Mouse (Mus musculus): ENCODE results near the gene Hsp90b1. TPM values are rescaled to one million over a fixed set of nuclear protein-coding genes. Genes with fewer than 3 reads are reported as not detected.

Hsp90b1 gene
- polyA plus RNA-seq (2015; fragmentation: Nextera tagmentation; extraction: Ambion mirVana) = 279 and 302 TPM in 2 replicates

- peak within 1 kb of the TSS; percentile 82 for H3K4me2 ChIP-seq (ENCODE audit: low read length)
- peaks cover 37% of the 10 kb centered on the region for H3K4me1 ChIP-seq (replicated peaks; ENCODE audit: control insufficient read depth, insufficient read depth, low read length)
- H3K36me3 ChIP-seq (ENCODE audit: control insufficient read depth, insufficient read depth) = peaks cover 19% of the 10 kb centered on the region
- peak within 1 kb of the TSS; percentile 98 for H3K27ac ChIP-seq (ENCODE audit: low read length)
- H3K27me3 ChIP-seq (replicated peaks; ENCODE audit: control insufficient read depth, insufficient read depth, low read length) = no peaks in the 10 kb centered on the region
- peak within 1 kb of the TSS; percentile 75 for H3K4me3 ChIP-seq (replicated peaks; ENCODE audit: low read length)
- peak within 1 kb of the TSS; percentile 86 for H3K9ac ChIP-seq (replicated peaks; ENCODE audit: low read depth, low read length)
- ATAC-seq = peak; percentile 96
- H3K9me3 ChIP-seq (ENCODE audit: control insufficient read depth, low read length) = no peaks in the 10 kb centered on the region
- under 1% methylated on average over 51 of the region's 51 CpGs for WGBS
Observed at GRCm38 (mm10) chr10:86705318-86705921, at the start of gene Hsp90b1, which contains the start of gene Ttc41. Gene Hsp90b1 (minus strand): TSS chr10:86705509. Gene Ttc41 (plus strand): TSS chr10:86705811.

DNA sequence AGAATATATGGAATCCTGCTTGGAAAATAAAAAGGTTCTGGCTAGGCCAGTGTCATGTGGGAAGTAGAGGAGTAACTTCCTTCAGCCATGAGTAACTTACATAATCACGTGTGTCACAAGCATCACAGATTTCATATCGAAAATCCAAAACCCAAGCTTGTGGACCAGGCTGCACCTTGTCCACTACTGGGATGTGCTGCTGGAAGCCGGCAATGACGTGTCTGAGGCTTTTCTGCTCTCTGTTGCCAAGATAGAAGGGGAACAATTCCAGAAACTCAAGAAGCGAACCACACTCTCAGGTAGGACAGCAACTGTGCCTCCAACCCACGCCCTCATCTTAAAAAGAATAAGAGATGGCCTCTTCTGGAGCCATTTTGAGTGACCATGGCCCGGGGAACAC is 39.0 kb upstream of the Hsp90b1 start:
- Histone ChIP-seq H3K4me1 (replicated peaks; ENCODE audit: control insufficient read depth, insufficient read depth, low read length) (no peaks in the 10 kb centered on the region), H3K27me3 (replicated peaks; ENCODE audit: control insufficient read depth, insufficient read depth, low read length) (no peaks in the 10 kb centered on the region), H3K4me2 (ENCODE audit: low read length) (no peak overlapping the region), H3K9ac (replicated peaks; ENCODE audit: low read depth, low read length) (no peak overlapping the region), H3K9me3 (ENCODE audit: control insufficient read depth, low read length) (no peaks in the 10 kb centered on the region), H3K36me3 (ENCODE audit: control insufficient read depth, insufficient read depth) (no peaks in the 10 kb centered on the region), H3K27ac (ENCODE audit: low read length) (no peak overlapping the region), H3K4me3 (replicated peaks; ENCODE audit: low read length) (no peak overlapping the region)
- ATAC-seq = no peak
- WGBS = 89% methylated on average over 7 of the region's 7 CpGs

GRCm38 (mm10) chr10:86742918-86743317 is 37.6 kb upstream of the Hsp90b1 start:
- Histone ChIP-seq H3K9ac (replicated peaks; ENCODE audit: low read depth, low read length) (no peak overlapping the region), H3K36me3 (ENCODE audit: control insufficient read depth, insufficient read depth) (no peaks in the 10 kb centered on the region), H3K27me3 (replicated peaks; ENCODE audit: control insufficient read depth, insufficient read depth, low read length) (no peaks in the 10 kb centered on the region), H3K27ac (ENCODE audit: low read length) (no peak overlapping the region), H3K4me1 (replicated peaks; ENCODE audit: control insufficient read depth, insufficient read depth, low read length) (no peaks in the 10 kb centered on the region), H3K4me2 (ENCODE audit: low read length) (no peak overlapping the region), H3K9me3 (ENCODE audit: control insufficient read depth, low read length) (no peaks in the 10 kb centered on the region), H3K4me3 (replicated peaks; ENCODE audit: low read length) (no peak overlapping the region)
- ATAC-seq = no peak
- 94% methylated on average over 2 of the region's 2 CpGs for WGBS

DNA sequence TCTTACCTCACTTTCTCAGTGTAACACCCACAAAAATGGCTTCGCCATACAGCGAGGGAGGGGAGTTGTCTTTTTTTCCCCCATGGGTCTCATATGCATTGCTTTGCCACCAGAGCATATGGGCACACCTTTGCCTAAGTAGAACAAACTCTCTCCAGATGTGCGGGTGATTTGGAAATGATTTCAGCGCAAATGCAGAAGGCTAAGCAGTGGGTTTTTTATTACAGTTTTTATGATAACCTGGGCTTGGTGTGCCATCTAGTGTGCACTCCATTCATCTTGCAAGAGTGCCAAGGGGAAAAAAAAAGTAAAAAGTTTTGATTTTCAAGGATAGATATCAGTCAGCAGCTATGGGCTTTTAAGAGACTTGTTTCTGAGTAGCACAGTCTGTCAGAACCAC is 29.7 kb upstream of the Hsp90b1 start:
- Histone ChIP-seq H3K4me3 (replicated peaks; ENCODE audit: low read length) (no peak overlapping the region), H3K9ac (replicated peaks; ENCODE audit: low read depth, low read length) (no peak overlapping the region), H3K4me2 (ENCODE audit: low read length) (no peak overlapping the region), H3K9me3 (ENCODE audit: control insufficient read depth, low read length) (no peaks in the 10 kb centered on the region), H3K4me1 (replicated peaks; ENCODE audit: control insufficient read depth, insufficient read depth, low read length) (no peaks in the 10 kb centered on the region), H3K27me3 (replicated peaks; ENCODE audit: control insufficient read depth, insufficient read depth, low read length) (no peaks in the 10 kb centered on the region), H3K36me3 (ENCODE audit: control insufficient read depth, insufficient read depth) (no peaks in the 10 kb centered on the region), H3K27ac (ENCODE audit: low read length) (no peak overlapping the region)
- 91% methylated on average over 4 of the region's 4 CpGs for WGBS
- no peak for ATAC-seq

GRCm38 (mm10) chr10:86731500-86731863 is 26.2 kb upstream of the Hsp90b1 start:
- no peak for ATAC-seq
- Histone ChIP-seq H3K4me1 (replicated peaks; ENCODE audit: control insufficient read depth, insufficient read depth, low read length) (peaks cover 6% of the 10 kb centered on the region), H3K4me3 (replicated peaks; ENCODE audit: low read length) (no peak overlapping the region), H3K9me3 (ENCODE audit: control insufficient read depth, low read length) (no peaks in the 10 kb centered on the region), H3K9ac (replicated peaks; ENCODE audit: low read depth, low read length) (no peak overlapping the region), H3K27ac (ENCODE audit: low read length) (no peak overlapping the region), H3K4me2 (ENCODE audit: low read length) (no peak overlapping the region), H3K36me3 (ENCODE audit: control insufficient read depth, insufficient read depth) (no peaks in the 10 kb centered on the region), H3K27me3 (replicated peaks; ENCODE audit: control insufficient read depth, insufficient read depth, low read length) (no peaks in the 10 kb centered on the region)
- 73% methylated on average over 2 of the region's 2 CpGs for WGBS

GRCm38 (mm10) chr10:86730823-86731499 is 25.7 kb upstream of the Hsp90b1 start:
- no peak overlapping the region for H3K27ac ChIP-seq (ENCODE audit: low read length)
- H3K9ac ChIP-seq (replicated peaks; ENCODE audit: low read depth, low read length) = peak overlapping the region; percentile 58
- H3K4me3 ChIP-seq (replicated peaks; ENCODE audit: low read length) = peak overlapping the region; percentile 47
- no peaks in the 10 kb centered on the region for H3K9me3 ChIP-seq (ENCODE audit: control insufficient read depth, low read length)
- peak; percentile 69 for ATAC-seq
- no peaks in the 10 kb centered on the region for H3K36me3 ChIP-seq (ENCODE audit: control insufficient read depth, insufficient read depth)
- H3K4me1 ChIP-seq (replicated peaks; ENCODE audit: control insufficient read depth, insufficient read depth, low read length) = peaks cover 6% of the 10 kb centered on the region
- WGBS = 12% methylated on average over 22 of the region's 22 CpGs
- peak overlapping the region; percentile 64 for H3K4me2 ChIP-seq (ENCODE audit: low read length)
- H3K27me3 ChIP-seq (replicated peaks; ENCODE audit: control insufficient read depth, insufficient read depth, low read length) = no peaks in the 10 kb centered on the region

- ATAC-seq = no peak
- Histone ChIP-seq H3K27me3 (replicated peaks; ENCODE audit: control insufficient read depth, insufficient read depth, low read length) (no peaks in the 10 kb centered on the region), H3K9ac (replicated peaks; ENCODE audit: low read depth, low read length) (no peak overlapping the region), H3K4me1 (replicated peaks; ENCODE audit: control insufficient read depth, insufficient read depth, low read length) (peaks cover 6% of the 10 kb centered on the region), H3K4me2 (ENCODE audit: low read length) (no peak overlapping the region), H3K9me3 (ENCODE audit: control insufficient read depth, low read length) (no peaks in the 10 kb centered on the region), H3K4me3 (replicated peaks; ENCODE audit: low read length) (no peak overlapping the region), H3K36me3 (ENCODE audit: control insufficient read depth, insufficient read depth) (no peaks in the 10 kb centered on the region), H3K27ac (ENCODE audit: low read length) (no peak overlapping the region)
- 83% methylated on average over 3 of the region's 3 CpGs for WGBS
Observed at GRCm38 (mm10) chr10:86728176-86728575, 22.9 kb upstream of the Hsp90b1 start.

- H3K36me3 ChIP-seq (ENCODE audit: control insufficient read depth, insufficient read depth) = no peaks in the 10 kb centered on the region
- no peaks in the 10 kb centered on the region for H3K9me3 ChIP-seq (ENCODE audit: control insufficient read depth, low read length)
- no peak overlapping the region for H3K27ac ChIP-seq (ENCODE audit: low read length)
- 8% methylated on average over 12 of the region's 12 CpGs for WGBS
- peak; percentile 65 for ATAC-seq
- peak overlapping the region; percentile 28; the same call in 1 of the 2 replicates for H3K4me3 ChIP-seq (replicated peaks; ENCODE audit: low read length)
- no peaks in the 10 kb centered on the region for H3K27me3 ChIP-seq (replicated peaks; ENCODE audit: control insufficient read depth, insufficient read depth, low read length)
- H3K4me2 ChIP-seq (ENCODE audit: low read length) = peak overlapping the region; percentile 47
- peak overlapping the region; percentile 27 for H3K9ac ChIP-seq (replicated peaks; ENCODE audit: low read depth, low read length)
- peaks cover 6% of the 10 kb centered on the region for H3K4me1 ChIP-seq (replicated peaks; ENCODE audit: control insufficient read depth, insufficient read depth, low read length)
Observed at GRCm38 (mm10) chr10:86727548-86727980, 22.3 kb upstream of the Hsp90b1 start.

DNA sequence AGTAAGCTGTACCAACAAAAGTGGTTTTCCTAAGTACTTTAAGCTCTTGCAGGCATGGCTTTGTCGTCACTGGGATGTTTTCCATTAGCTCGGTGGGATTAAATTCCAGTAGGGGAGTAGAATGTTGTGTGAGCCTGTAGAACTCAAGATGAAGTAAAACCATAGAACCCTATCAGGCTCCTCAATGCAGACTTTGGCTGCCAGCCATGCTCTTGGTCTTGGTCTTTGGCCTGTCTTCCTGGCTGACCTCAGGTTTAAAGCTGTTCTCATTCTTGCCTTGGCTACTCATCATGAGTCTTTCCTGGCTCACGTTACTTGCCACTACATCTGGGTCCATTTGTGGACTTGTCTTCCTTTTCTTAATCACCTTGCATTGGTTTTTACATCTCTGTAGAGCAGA is 6.8 kb upstream of the Hsp90b1 start:
- Histone ChIP-seq H3K4me3 (replicated peaks; ENCODE audit: low read length) (no peak overlapping the region), H3K36me3 (ENCODE audit: control insufficient read depth, insufficient read depth) (no peaks in the 10 kb centered on the region), H3K9ac (replicated peaks; ENCODE audit: low read depth, low read length) (no peak overlapping the region), H3K4me2 (ENCODE audit: low read length) (no peak overlapping the region), H3K27ac (ENCODE audit: low read length) (no peak overlapping the region), H3K27me3 (replicated peaks; ENCODE audit: control insufficient read depth, insufficient read depth, low read length) (no peaks in the 10 kb centered on the region), H3K9me3 (ENCODE audit: control insufficient read depth, low read length) (no peaks in the 10 kb centered on the region), H3K4me1 (replicated peaks; ENCODE audit: control insufficient read depth, insufficient read depth, low read length) (no peaks in the 10 kb centered on the region)
- 80% methylated on average over 3 of the region's 3 CpGs for WGBS
- no peak for ATAC-seq

Data from forebrain, embryonic 16.5 days (tissue).